Comparison of ENCODE assay signal across 12 mouse cellular contexts in the genomic region with DNA sequence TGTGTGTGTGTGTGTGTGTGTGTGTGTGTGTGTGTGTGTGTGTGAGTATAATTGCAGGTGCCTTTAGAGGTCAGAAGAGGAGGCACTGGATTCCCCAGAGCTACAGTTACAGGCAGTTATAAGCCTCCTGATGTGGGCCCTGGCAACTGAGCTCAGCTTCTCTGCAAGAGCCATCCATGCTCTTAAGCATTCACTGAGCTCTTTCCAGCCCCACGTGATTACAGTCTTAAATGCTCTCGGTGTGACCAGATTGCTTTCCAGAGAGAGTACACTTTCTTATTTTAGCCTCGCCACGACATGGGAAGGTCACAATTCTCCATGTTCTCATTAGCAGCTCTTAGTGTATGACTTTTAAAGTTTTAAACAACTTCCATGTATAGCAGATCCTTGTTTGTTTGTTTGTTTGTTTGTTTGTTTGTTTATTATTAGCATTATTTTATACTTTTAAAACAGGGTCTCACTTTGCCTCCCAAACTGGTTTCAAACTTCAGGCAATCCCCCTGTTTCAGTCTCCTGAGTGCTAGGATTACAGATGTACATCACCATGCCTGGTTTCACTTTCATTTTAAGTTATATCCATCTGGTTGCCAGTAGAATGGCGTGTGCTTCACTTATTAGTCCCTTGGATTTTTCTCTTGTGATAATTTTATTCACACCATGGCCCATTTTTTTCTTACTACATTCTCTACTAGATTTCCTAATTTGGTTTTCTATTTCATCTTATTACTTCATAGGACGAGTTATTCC. TPM values are rescaled to one million over a fixed set of nuclear protein-coding genes. Genes with fewer than 3 reads are reported as not detected.
DNase-seq lines count a peak whose midpoint lies in the region; ATAC-seq lines count a peak whose summit lies in the region.
"Had no signal": no experiment of that assay in that cellular context is flagged by ENCODE, and none has a peak within 500 bp of the region (broad histone marks: within the 10 kb centered on the region; RNA-seq: fewer than 3 reads in every experiment).

No protein-coding gene starts in this region.

- 46% methylated on average over 6 of the region's 6 CpGs for whole genome bisulfite sequencing in heart, embryonic 12.5 days
- 75% methylated on average over 6 of the region's 6 CpGs for WGBS in midbrain, embryonic 14.5 days
- WGBS in midbrain, embryonic 11.5 days: 71% methylated on average over 6 of the region's 6 CpGs

- no peak overlapping the region for H3K4me2 ChIP-seq in heart, embryonic 12.5 days
- H3K4me2 ChIP-seq in midbrain, embryonic 14.5 days (ENCODE audit: low read length): no peak overlapping the region
- no peak overlapping the region for H3K4me2 ChIP-seq in midbrain, embryonic 11.5 days
- H3K4me2 ChIP-seq: midbrain, embryonic 13.5 days had no signal

- peaks cover 16% of the 10 kb centered on the region for H3K4me1 ChIP-seq in heart, embryonic 12.5 days (replicated peaks)
- H3K4me1 ChIP-seq in midbrain, embryonic 14.5 days (ENCODE audit: control insufficient read depth, insufficient read depth, low read length): no peaks in the 10 kb centered on the region
- no peaks in the 10 kb centered on the region for H3K4me1 ChIP-seq in midbrain, embryonic 11.5 days (ENCODE audit: control insufficient read depth, insufficient read depth, low read length)
- H3K4me1 ChIP-seq: forebrain, embryonic 10.5 days; midbrain, embryonic 13.5 days had no signal

- no peak for ATAC-seq in heart, embryonic 12.5 days (ENCODE audit: insufficient number of reproducible peaks, low FRiP score)
- no peak for ATAC-seq in midbrain, embryonic 14.5 days (ENCODE audit: low FRiP score, low TSS enrichment)
- ATAC-seq in midbrain, embryonic 11.5 days (ENCODE audit: low FRiP score): no peak
- ATAC-seq: midbrain, embryonic 13.5 days had no signal

- no peak overlapping the region for H3K4me3 ChIP-seq in heart, embryonic 12.5 days
- H3K4me3 ChIP-seq in midbrain, embryonic 14.5 days (replicated peaks; ENCODE audit: low read depth, low read length): no peak overlapping the region
- H3K4me3 ChIP-seq in midbrain, embryonic 11.5 days (ENCODE audit: low read depth, low read length): no peak overlapping the region
- H3K4me3 ChIP-seq: forebrain, embryonic 10.5 days; midbrain, embryonic 13.5 days had no signal

- H3K9ac ChIP-seq in heart, embryonic 12.5 days: no peak overlapping the region
- no peak overlapping the region for H3K9ac ChIP-seq in midbrain, embryonic 14.5 days (replicated peaks; ENCODE audit: low read length)
- no peak overlapping the region for H3K9ac ChIP-seq in midbrain, embryonic 11.5 days (ENCODE audit: low read length)
- H3K9ac ChIP-seq: midbrain, embryonic 13.5 days had no signal

- H3K9me3 ChIP-seq in heart, embryonic 12.5 days (replicated peaks): no peaks in the 10 kb centered on the region
- no peaks in the 10 kb centered on the region for H3K9me3 ChIP-seq in midbrain, embryonic 14.5 days (ENCODE audit: control insufficient read depth, low read length)
- no peaks in the 10 kb centered on the region for H3K9me3 ChIP-seq in midbrain, embryonic 11.5 days (ENCODE audit: control insufficient read depth, low read length)
- H3K9me3 ChIP-seq: forebrain, embryonic 10.5 days; midbrain, embryonic 13.5 days had no signal

- H3K27ac ChIP-seq in heart, embryonic 12.5 days (ENCODE audit: poor library complexity, severe bottlenecking): 0 out of 2 replicates have a peak overlapping the region, but pooled peaks have one; percentile 57
- no peak overlapping the region for H3K27ac ChIP-seq in midbrain, embryonic 14.5 days (replicated peaks; ENCODE audit: low read depth, low read length)
- H3K27ac ChIP-seq in midbrain, embryonic 11.5 days (ENCODE audit: low read depth, low read length): no peak overlapping the region
- H3K27ac ChIP-seq: forebrain, embryonic 10.5 days; kidney, postnatal 0 days; midbrain, embryonic 13.5 days had no signal

- DNase-seq in heart, adult 9 months (ENCODE audit: low spot score in 2 of 2): no peak
- peak; percentile 18 for DNase-seq in midbrain, embryonic 14.5 days
- DNase-seq in midbrain, embryonic 11.5 days (ENCODE audit: low spot score, missing footprints): no peak
- DNase-seq in NIH3T3 (ENCODE audit: low read depth): peak; percentile 44
- DNase-seq in induced T-regulatory cell, adult 2 months (ENCODE audit: low read depth): peak; percentile 29
- DNase-seq in spleen, adult 18-20 months: no peak
- DNase-seq: layer of hippocampus, adult 9-11 months; thymus, adult 18-20 months had no signal

- H3K36me3 ChIP-seq in heart, embryonic 12.5 days: no peaks in the 10 kb centered on the region
- H3K36me3 ChIP-seq in midbrain, embryonic 14.5 days (ENCODE audit: control insufficient read depth, insufficient read depth, low read length): no peaks in the 10 kb centered on the region
- H3K36me3 ChIP-seq in midbrain, embryonic 11.5 days (ENCODE audit: control insufficient read depth, insufficient read depth, low read length): no peaks in the 10 kb centered on the region
- H3K36me3 ChIP-seq: forebrain, embryonic 10.5 days; midbrain, embryonic 13.5 days had no signal

- H3K27me3 ChIP-seq in heart, embryonic 12.5 days (replicated peaks): no peaks in the 10 kb centered on the region
- H3K27me3 ChIP-seq in midbrain, embryonic 14.5 days (ENCODE audit: control insufficient read depth, insufficient read depth, low read length): no peaks in the 10 kb centered on the region
- no peaks in the 10 kb centered on the region for H3K27me3 ChIP-seq in midbrain, embryonic 11.5 days (ENCODE audit: control insufficient read depth, insufficient read depth, low read length)
- H3K27me3 ChIP-seq: midbrain, embryonic 13.5 days had no signal

RNA-seq across cellular contexts. Expression of a gene that starts 58.9 kb away (rescaled TPM):
- polyA plus RNA-seq in heart, embryonic 12.5 days (2016; fragmentation: Nextera tagmentation; extraction: Ambion mirVana): 17.3 and 17.9 TPM in 2 replicates
- polyA plus RNA-seq in midbrain, embryonic 14.5 days (2014; fragmentation: Nextera tagmentation; extraction: Ambion mirVana): 11.8 and 17.5 TPM in 2 replicates
- polyA plus RNA-seq in midbrain, embryonic 11.5 days (2014; fragmentation: Nextera tagmentation; extraction: Ambion mirVana): 16.5 and 17.5 TPM in 2 replicates

Comparison
In these comparisons a context has a peak if more than half of its experiments do, and no peak if none do; other contexts are left out.
1. DNase-seq: peak in midbrain, embryonic 14.5 days (single experiment), NIH3T3 (single experiment) and induced T-regulatory cell, adult 2 months (single experiment); none in heart, adult 9 months (0 of 2), midbrain, embryonic 11.5 days (single experiment) and spleen, adult 18-20 months (0 of 2).